Mouse (Mus musculus) limb, embryonic 12.5 days (tissue): ENCODE data around the gene Nectin2. TPM values are rescaled to one million over a fixed set of nuclear protein-coding genes. Genes with fewer than 3 reads are reported as not detected.

ENCODE experiments used
- ATAC-seq: fragments of 200-750 bp; cut with Nextera tagmentation; 2 replicates; pipeline ENCODE4 v1.8.0; 2017; ENCODE audit warnings: low read depth, moderate TSS enrichment; ENCODE audit not compliant: insufficient number of reproducible peaks, insufficient read depth, low FRiP score, low TSS enrichment
- H3K27ac ChIP-seq: fragments of 300-500 bp; sonication (generic); 2 replicates; pipeline ENCODE4 v1.5.1; 2016; ENCODE audit warnings: mild to moderate bottlenecking, moderate library complexity
- H3K27me3 ChIP-seq: fragments of 300-500 bp; sonication (generic); 2 replicates; pipeline ENCODE4 v1.6.1; 2016; ENCODE audit warnings: mild to moderate bottlenecking, moderate library complexity
- H3K36me3 ChIP-seq: fragments of 300-500 bp; sonication (generic); 2 replicates; pipeline ENCODE4 v1.6.1; 2016; ENCODE audit warnings: mild to moderate bottlenecking, moderate library complexity
- H3K4me1 ChIP-seq: fragments of 300-500 bp; sonication (generic); replicated peaks from 2 replicates; pipeline ENCODE4 v1.6.1; 2016
- H3K4me2 ChIP-seq: fragments of 300-500 bp; sonication (generic); 2 replicates; pipeline ENCODE4 v1.6.1; 2016; ENCODE audit warnings: mild to moderate bottlenecking, moderate library complexity
- H3K4me3 ChIP-seq: fragments of 300-500 bp; sonication (generic); replicated peaks from 2 replicates; pipeline ENCODE4 v1.5.1; 2016; ENCODE audit warnings: mild to moderate bottlenecking
- H3K9ac ChIP-seq: fragments of 300-500 bp; sonication (generic); replicated peaks from 2 replicates; pipeline ENCODE4 v1.6.1; 2016; ENCODE audit warnings: mild to moderate bottlenecking, moderate library complexity
- H3K9me3 ChIP-seq: fragments of 300-500 bp; sonication (generic); 2 replicates; pipeline ENCODE4 v1.6.1; 2016; ENCODE audit warnings: mild to moderate bottlenecking, moderate library complexity
- WGBS: fragments of 180-500 bp; shearing (Covaris S2); methylation state at CpG from one replicate; pipeline ENCODE4 v1.1.7; 2016; 5-methylcytosine and 5-hydroxymethylcytosine counted together
- polyA plus RNA-seq: library from polyadenylated mRNA; unstranded; fragments of >200 nt; fragmentation: Nextera tagmentation; extraction: Ambion mirVana; gene quantifications from 2 replicates; pipeline ENCODE4 v1.2.1, GENCODE M21; 2016

The Nectin2 gene
- polyA plus RNA-seq, 1 experiment from 2014 or later: 65.0 TPM

GRCm38 (mm10) chr7:19681202-19681694 lies 69.0 kb downstream of the Nectin2 start, which contains the start of the genes Gm44805 and Apoc4:
Gene Gm44805, minus strand, starts transcription at chr7:19681423.
Gene Apoc4, minus strand, starts transcription at chr7:19681479.
- Histone ChIP-seq H3K4me1 (no peaks in the 10 kb centered on the region), H3K27ac (no peak within 1 kb of the TSS), H3K4me2 (no peak within 1 kb of the TSS), H3K9me3 (no peaks in the 10 kb centered on the region), H3K36me3 (no peaks in the 10 kb centered on the region), H3K4me3 (no peak within 1 kb of the TSS), H3K9ac (no peak within 1 kb of the TSS), H3K27me3 (no peaks in the 10 kb centered on the region)
- 53% methylated on average over 8 of the region's 8 CpGs for WGBS
- ATAC-seq: no peak

DNA sequence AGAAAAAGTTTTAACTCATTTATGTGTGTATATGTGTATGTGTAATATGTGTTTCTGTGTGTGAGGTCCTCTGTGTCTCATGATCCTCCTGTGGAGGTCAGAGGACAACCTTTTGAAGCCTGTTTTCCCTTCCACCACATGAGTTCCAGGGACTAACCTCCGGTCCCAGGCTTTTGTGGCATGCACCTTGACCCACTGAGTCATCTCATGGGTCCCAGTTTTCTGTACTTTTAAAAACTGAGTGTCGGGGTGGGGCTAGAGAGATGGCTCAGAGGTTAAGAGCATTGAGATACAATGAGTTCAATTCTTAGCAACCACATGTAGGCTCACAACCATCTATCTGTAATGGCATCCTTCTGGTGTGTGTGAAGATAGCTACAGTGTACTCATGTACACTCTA lies 69.6 kb downstream of the Nectin2 start:
- Histone ChIP-seq H3K27me3 (no peaks in the 10 kb centered on the region), H3K9me3 (no peaks in the 10 kb centered on the region), H3K36me3 (no peaks in the 10 kb centered on the region), H3K4me1 (no peaks in the 10 kb centered on the region), H3K27ac (no peak overlapping the region), H3K4me2 (no peak overlapping the region), H3K4me3 (no peak overlapping the region), H3K9ac (no peak overlapping the region)
- 88% methylated on average over 2 of the region's 2 CpGs for WGBS
- no peak for ATAC-seq

DNA sequence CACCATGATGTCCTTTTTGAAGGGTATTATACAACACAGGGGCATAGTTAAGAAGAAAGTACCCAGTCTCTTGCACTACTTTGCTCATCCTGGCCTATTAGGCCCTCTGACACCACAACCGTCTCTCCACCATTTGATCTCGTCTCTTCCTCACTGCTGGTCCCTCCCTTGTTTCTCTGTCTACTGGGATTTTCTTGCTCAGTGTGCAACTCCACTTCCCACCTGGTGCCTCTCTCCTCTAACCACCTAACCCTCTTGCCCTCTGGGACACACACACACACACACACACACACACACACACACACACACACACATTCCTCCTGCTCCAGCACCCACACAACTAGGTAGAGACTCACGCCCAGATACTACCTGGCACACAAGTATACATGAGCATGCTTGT lies 71.4 kb downstream of the Nectin2 start:
- Histone ChIP-seq H3K27ac (no peak overlapping the region), H3K9me3 (no peaks in the 10 kb centered on the region), H3K4me3 (no peak overlapping the region), H3K4me2 (no peak overlapping the region), H3K9ac (no peak overlapping the region), H3K27me3 (no peaks in the 10 kb centered on the region), H3K4me1 (no peaks in the 10 kb centered on the region), H3K36me3 (no peaks in the 10 kb centered on the region)
- ATAC-seq: no peak
- WGBS: 93% methylated on average over 3 of the region's 3 CpGs

DNA sequence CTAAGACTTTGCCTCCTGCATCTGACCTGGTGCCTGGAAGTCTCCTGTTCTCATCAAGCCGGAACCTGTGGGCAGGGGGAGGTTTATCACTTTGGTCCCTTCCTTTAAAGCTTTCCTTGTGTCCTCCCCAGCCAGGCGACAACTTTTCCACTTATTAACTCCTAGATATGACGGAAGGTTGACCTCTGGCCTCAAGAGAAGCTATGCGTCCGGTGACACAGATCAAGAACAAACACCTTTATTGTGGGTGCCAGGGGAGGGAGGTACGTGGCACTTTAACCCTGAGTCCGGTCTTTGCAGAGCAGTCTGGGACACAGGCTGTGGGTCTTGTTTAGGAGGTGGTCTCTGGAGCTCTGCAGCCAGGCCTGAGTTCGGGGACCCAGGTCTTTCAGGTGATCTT lies 72.4 kb downstream of the Nectin2 start, which contains the start of gene Apoc2:
TSS of gene Apoc2 (minus strand) at position 70 of the 400 bp plus-strand sequence.
- Histone ChIP-seq H3K27me3 (no peaks in the 10 kb centered on the region), H3K4me2 (no peak within 1 kb of the TSS), H3K36me3 (no peaks in the 10 kb centered on the region), H3K27ac (no peak within 1 kb of the TSS), H3K9me3 (no peaks in the 10 kb centered on the region), H3K9ac (0 out of 2 replicates have a peak within 1 kb of the TSS, but pooled peaks have one; percentile 12), H3K4me3 (no peak within 1 kb of the TSS), H3K4me1 (no peaks in the 10 kb centered on the region)
- WGBS: 76% methylated on average over 8 of the region's 8 CpGs
- no peak for ATAC-seq

- no peaks in the 10 kb centered on the region for H3K36me3 ChIP-seq
- WGBS: 59% methylated on average over 1 of the region's 1 CpGs
- no peaks in the 10 kb centered on the region for H3K4me1 ChIP-seq
- no peaks in the 10 kb centered on the region for H3K9me3 ChIP-seq
- no peaks in the 10 kb centered on the region for H3K27me3 ChIP-seq
- H3K9ac ChIP-seq: no peak overlapping the region
- no peak overlapping the region for H3K4me3 ChIP-seq
- ATAC-seq: no peak
- H3K4me2 ChIP-seq: no peak overlapping the region
- H3K27ac ChIP-seq: no peak overlapping the region
Observed at GRCm38 (mm10) chr7:19676662-19677061, 73.6 kb downstream of the Nectin2 start.

- Histone ChIP-seq H3K27me3 (no peaks in the 10 kb centered on the region), H3K9ac (no peak overlapping the region), H3K4me1 (no peaks in the 10 kb centered on the region), H3K9me3 (no peaks in the 10 kb centered on the region), H3K27ac (no peak overlapping the region), H3K36me3 (no peaks in the 10 kb centered on the region), H3K4me2 (no peak overlapping the region), H3K4me3 (no peak overlapping the region)
- no peak for ATAC-seq
- 83% methylated on average over 10 of the region's 10 CpGs for WGBS
Observed at GRCm38 (mm10) chr7:19675824-19676223, 74.5 kb downstream of the Nectin2 start.

DNA sequence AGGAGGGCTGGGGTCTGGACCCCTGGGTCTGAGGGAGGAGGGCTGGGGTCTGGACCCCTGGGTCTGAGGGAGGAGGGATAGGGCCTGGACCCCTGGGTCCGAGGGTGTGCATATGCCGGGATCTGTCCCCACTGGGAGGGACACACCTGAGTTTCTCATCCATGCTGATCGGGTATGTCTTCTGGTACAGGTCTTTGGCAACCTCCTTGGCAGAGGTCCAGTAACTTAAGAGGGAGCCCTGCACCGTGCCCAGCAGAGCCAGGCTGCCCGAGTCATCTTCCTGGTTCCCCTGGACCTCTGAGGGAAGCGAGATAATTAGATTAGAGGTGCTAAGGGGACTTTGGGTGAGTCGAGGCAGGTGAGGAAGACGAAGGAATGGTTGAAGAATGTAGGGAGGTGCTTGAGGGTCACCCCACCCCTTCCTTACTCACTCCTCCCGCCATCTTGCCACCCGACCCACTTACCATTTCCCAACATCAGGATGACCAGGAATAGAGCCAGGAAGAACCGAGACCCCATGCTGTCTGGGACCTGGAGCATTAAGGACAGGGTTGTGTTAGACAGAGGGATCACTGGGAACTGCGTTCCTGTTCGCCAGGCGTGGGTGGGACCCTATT lies 77.1 kb downstream of the Nectin2 start:
- H3K9me3 ChIP-seq: no peaks in the 10 kb centered on the region
- no peak overlapping the region for H3K4me2 ChIP-seq
- no peaks in the 10 kb centered on the region; the same call in 1 of the 2 replicates for H3K4me1 ChIP-seq
- H3K27ac ChIP-seq: no peak overlapping the region
- H3K4me3 ChIP-seq: no peak overlapping the region
- ATAC-seq: no peak
- no peaks in the 10 kb centered on the region for H3K27me3 ChIP-seq
- H3K9ac ChIP-seq: no peak overlapping the region
- 64% methylated on average over 14 of the region's 14 CpGs for WGBS
- no peaks in the 10 kb centered on the region for H3K36me3 ChIP-seq

- Histone ChIP-seq H3K27ac (no peak overlapping the region), H3K27me3 (no peaks in the 10 kb centered on the region), H3K4me2 (no peak overlapping the region), H3K4me3 (no peak overlapping the region), H3K9ac (no peak overlapping the region), H3K4me1 (no peaks in the 10 kb centered on the region; the same call in 1 of the 2 replicates), H3K36me3 (no peaks in the 10 kb centered on the region), H3K9me3 (no peaks in the 10 kb centered on the region)
- no peak for ATAC-seq
- WGBS: 64% methylated on average over 10 of the region's 10 CpGs
Observed at GRCm38 (mm10) chr7:19671511-19671910, 78.8 kb downstream of the Nectin2 start.

DNA sequence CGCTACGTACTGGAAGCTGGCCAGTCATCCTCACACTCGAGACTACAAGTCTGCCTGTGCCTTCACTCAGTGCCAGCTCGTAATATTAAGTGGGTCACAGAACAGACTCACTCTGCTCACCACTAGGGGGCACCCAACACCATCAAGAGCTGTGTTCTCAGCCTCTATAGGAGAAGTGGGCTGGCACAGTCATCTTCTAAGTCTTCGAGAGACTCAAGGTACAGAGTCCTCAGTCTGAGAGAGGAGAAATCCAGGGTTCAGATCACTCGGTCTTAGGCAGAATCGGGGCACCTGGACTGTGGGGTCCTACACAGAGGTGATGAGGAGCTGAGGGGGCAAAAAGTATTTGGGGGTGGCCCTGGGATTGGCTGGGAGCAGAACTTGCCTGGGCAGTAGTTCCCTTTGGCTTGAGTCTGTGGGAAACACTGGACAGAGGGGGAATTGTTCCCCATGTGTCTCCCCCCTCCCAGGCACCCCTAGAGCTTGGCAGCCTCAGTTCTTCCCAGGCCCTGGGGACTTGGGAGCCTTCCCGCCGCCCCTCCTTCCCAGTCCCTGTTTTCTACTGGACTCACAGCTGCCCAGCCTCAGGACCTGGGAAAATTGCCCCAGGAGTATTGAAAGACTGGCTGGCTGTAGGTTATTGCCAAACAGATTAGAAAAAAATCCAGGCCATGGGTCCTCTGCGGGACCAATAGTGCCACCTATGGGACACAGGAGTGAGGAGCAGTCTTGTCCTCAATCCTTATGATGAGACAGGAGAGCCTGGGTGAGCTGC lies 81.1 kb downstream of the Nectin2 start:
- peak overlapping the region; percentile 14; the same call in 1 of the 2 replicates for H3K9ac ChIP-seq
- H3K27me3 ChIP-seq: no peaks in the 10 kb centered on the region
- H3K9me3 ChIP-seq: no peaks in the 10 kb centered on the region
- peak overlapping the region; percentile 53; the same call in 1 of the 2 replicates for H3K27ac ChIP-seq
- WGBS: 5% methylated on average over 10 of the region's 10 CpGs
- H3K4me1 ChIP-seq: peaks cover 4% of the 10 kb centered on the region
- peak overlapping the region; percentile 40 for H3K4me2 ChIP-seq
- peak; percentile 73 for ATAC-seq
- 0 out of 2 replicates have a peak overlapping the region, but pooled peaks have one; percentile 2 for H3K4me3 ChIP-seq
- no peaks in the 10 kb centered on the region for H3K36me3 ChIP-seq

DNA sequence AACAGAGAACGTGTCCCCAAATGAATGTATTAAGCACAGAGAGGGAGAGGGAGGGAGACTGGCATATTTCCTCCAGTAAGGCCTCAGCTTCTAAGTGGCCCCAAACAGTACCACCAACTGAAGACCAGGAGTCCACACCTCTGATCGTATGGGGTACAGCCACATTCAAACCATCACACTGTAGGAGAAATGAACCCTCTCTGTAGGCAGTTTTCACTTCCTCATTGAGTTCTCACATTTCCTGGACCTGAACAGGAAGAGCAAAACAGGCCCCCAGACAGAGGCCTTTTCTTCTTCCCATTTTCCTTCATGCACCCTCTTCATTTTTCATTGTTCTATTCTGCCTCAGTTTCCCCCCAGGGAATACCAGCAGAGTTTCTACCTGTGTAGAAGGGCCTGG lies 82.8 kb downstream of the Nectin2 start:
- H3K27ac ChIP-seq: no peak overlapping the region
- no peak for ATAC-seq
- WGBS: 76% methylated on average over 2 of the region's 2 CpGs
- H3K4me2 ChIP-seq: no peak overlapping the region
- H3K9me3 ChIP-seq: no peaks in the 10 kb centered on the region
- no peak overlapping the region for H3K4me3 ChIP-seq
- H3K27me3 ChIP-seq: no peaks in the 10 kb centered on the region
- H3K36me3 ChIP-seq: peaks cover 6% of the 10 kb centered on the region; the same call in 1 of the 2 replicates
- H3K4me1 ChIP-seq: peaks cover 13% of the 10 kb centered on the region
- no peak overlapping the region for H3K9ac ChIP-seq

DNA sequence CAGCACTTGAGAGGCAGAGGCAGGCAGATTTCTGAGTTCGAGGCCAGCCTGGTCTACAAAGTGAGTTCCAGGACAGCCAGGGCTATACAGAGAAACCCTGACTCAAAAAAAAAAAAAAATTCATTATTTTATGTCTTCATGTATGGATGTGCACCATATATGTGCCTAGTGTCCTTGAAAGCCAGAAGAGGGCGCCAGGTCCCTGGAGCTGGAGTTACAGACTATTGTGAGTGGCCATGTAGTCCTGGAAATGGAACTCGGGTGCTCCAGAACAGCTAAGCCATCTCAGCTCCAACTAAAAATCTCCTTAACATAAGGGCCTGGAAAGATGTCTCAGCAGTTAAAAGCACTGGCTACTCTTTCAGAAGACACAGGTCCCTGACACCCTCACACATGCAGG lies 83.5 kb downstream of the Nectin2 start:
- Histone ChIP-seq H3K36me3 (peaks cover 12% of the 10 kb centered on the region), H3K4me2 (no peak overlapping the region), H3K4me1 (peaks cover 13% of the 10 kb centered on the region), H3K27me3 (no peaks in the 10 kb centered on the region), H3K9ac (no peak overlapping the region), H3K9me3 (no peaks in the 10 kb centered on the region), H3K27ac (no peak overlapping the region), H3K4me3 (no peak overlapping the region)
- ATAC-seq: no peak
- WGBS: 64% methylated on average over 3 of the region's 3 CpGs
